Mouse (Mus musculus): Measurements from ENCODE around the gene Rps16.

Gene Rps16

GRCm38 (mm10) chr7:28350155-28350883 lies at the start of gene Rps16:
Rps16 (plus strand) TSS chr7:28350652.
- peak; percentile 95 for DNase-seq (ENCODE audit: low read depth, low spot score)

GRCm38 (mm10) chr7:28301616-28302433 lies 48.6 kb upstream of the Rps16 start, which contains the start of gene Dll3:
Dll3 (minus strand) TSS chr7:28302238.
- DNase-seq (ENCODE audit: low read depth, low spot score) = peak; percentile 31

GRCm38 (mm10) chr7:28305641-28306040 lies 44.8 kb upstream of the Rps16 start:
- DNase-seq (ENCODE audit: low read depth, low spot score) = no peak

GRCm38 (mm10) chr7:28306216-28306615 lies 44.2 kb upstream of the Rps16 start:
- DNase-seq (ENCODE audit: low read depth, low spot score) = no peak

- DNase-seq (ENCODE audit: low read depth, low spot score) = no peak
Observed at GRCm38 (mm10) chr7:28309737-28310136, 40.7 kb upstream of the Rps16 start.

- peak; percentile 11 for DNase-seq (ENCODE audit: low read depth, low spot score)
Observed at GRCm38 (mm10) chr7:28311151-28311925, 39.1 kb upstream of the Rps16 start.

GRCm38 (mm10) chr7:28311926-28312543 lies 38.4 kb upstream of the Rps16 start, which contains the start of gene Timm50:
Timm50 (minus strand) TSS chr7:28312072.
- peak; percentile 96 for DNase-seq (ENCODE audit: low read depth, low spot score)

GRCm38 (mm10) chr7:28318036-28318435 lies 32.4 kb upstream of the Rps16 start:
- no peak for DNase-seq (ENCODE audit: low read depth, low spot score)

- no peak for DNase-seq (ENCODE audit: low read depth, low spot score)
Observed at GRCm38 (mm10) chr7:28318714-28319113, 31.7 kb upstream of the Rps16 start.

- DNase-seq (ENCODE audit: low read depth, low spot score) = no peak
Observed at GRCm38 (mm10) chr7:28321974-28322720, 28.3 kb upstream of the Rps16 start.

- DNase-seq (ENCODE audit: low read depth, low spot score) = no peak
Observed at GRCm38 (mm10) chr7:28325293-28325692, 25.2 kb upstream of the Rps16 start.

- DNase-seq (ENCODE audit: low read depth, low spot score) = no peak
Observed at GRCm38 (mm10) chr7:28326457-28326856, 24.0 kb upstream of the Rps16 start.

- DNase-seq (ENCODE audit: low read depth, low spot score) = no peak
Observed at GRCm38 (mm10) chr7:28328260-28328659, 22.2 kb upstream of the Rps16 start.

- peak; percentile 82 for DNase-seq (ENCODE audit: low read depth, low spot score)
Observed at GRCm38 (mm10) chr7:28334534-28334933, 15.9 kb upstream of the Rps16 start.

- DNase-seq (ENCODE audit: low read depth, low spot score) = peak; percentile 32
Observed at GRCm38 (mm10) chr7:28335471-28335870, 15.0 kb upstream of the Rps16 start.

- peak; percentile 98 for DNase-seq (ENCODE audit: low read depth, low spot score)
Observed at GRCm38 (mm10) chr7:28338108-28338998, 12.1 kb upstream of the Rps16 start, which contains the start of gene Supt5. Supt5 (minus strand) TSS chr7:28338746.

- DNase-seq (ENCODE audit: low read depth, low spot score) = peak; percentile 70
Observed at GRCm38 (mm10) chr7:28339213-28339917, 11.1 kb upstream of the Rps16 start.

GRCm38 (mm10) chr7:28341381-28341780 lies 9.1 kb upstream of the Rps16 start:
- DNase-seq (ENCODE audit: low read depth, low spot score) = no peak

GRCm38 (mm10) chr7:28344637-28345036 lies 5.8 kb upstream of the Rps16 start:
- peak; percentile 80 for DNase-seq (ENCODE audit: low read depth, low spot score)
